Mouse (Mus musculus): ENCODE data around the gene Onecut1.

DNA sequence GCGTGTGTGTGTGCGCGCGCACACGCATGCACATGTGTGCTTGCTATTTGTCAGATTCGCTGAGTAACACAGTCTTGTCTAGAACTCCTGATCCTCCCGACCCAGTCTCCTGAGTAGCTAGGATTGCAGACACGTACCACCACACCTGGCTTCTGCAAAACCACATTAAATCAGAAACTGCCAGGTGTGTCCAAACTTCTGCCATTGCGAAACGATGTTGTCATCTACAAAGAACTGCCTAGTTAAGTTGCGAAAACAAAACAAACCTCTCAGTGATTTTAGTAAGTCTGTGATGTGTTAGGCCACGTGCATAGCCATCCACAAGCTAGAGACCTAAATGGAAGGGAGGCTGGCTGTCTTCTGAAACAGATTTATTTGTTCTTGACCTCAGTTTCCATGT is 58.7 kb downstream of the Onecut1 start:
- TF ChIP-seq CTCF (IDR thresholded peaks at IDR 0.05 in 2 of 3, conservative IDR thresholded peaks at IDR 0.05 in 1 of 3; ENCODE audit: control insufficient read depth in 1 of 3, insufficient read depth in 1 of 3, low read depth in 2 of 3, low read length in 3 of 3, poor library complexity in 1 of 3, severe bottlenecking in 1 of 3), result no peak
- TF ChIP-seq POLR2A (IDR thresholded peaks at IDR 0.05; ENCODE audit: control insufficient read depth in 1 of 2, insufficient read depth in 1 of 2, low read depth in 1 of 2, low read length in 2 of 2, poor library complexity in 1 of 2), result no peak

All from MEL (cell line).